Mouse (Mus musculus): ENCODE data around the gene Chrnb1.

Gene Chrnb1

DNA sequence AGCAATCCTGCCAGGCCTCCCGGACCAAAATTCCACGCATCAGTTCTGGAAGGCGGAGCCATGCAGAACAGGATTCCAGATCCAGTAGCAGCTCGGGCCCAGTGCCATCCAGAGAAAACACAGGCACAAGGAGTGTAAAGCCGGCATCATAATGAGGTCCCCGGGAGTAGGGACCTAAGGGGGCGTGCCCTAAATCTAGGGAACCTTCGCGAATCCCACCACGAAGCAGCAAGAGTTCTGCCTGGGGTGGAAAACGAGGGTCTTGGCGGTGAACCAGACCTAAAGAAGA, 8.9 kb upstream of the Chrnb1 start:
- in situ Hi-C loops (cut with MboI) = no loop called here

DNA sequence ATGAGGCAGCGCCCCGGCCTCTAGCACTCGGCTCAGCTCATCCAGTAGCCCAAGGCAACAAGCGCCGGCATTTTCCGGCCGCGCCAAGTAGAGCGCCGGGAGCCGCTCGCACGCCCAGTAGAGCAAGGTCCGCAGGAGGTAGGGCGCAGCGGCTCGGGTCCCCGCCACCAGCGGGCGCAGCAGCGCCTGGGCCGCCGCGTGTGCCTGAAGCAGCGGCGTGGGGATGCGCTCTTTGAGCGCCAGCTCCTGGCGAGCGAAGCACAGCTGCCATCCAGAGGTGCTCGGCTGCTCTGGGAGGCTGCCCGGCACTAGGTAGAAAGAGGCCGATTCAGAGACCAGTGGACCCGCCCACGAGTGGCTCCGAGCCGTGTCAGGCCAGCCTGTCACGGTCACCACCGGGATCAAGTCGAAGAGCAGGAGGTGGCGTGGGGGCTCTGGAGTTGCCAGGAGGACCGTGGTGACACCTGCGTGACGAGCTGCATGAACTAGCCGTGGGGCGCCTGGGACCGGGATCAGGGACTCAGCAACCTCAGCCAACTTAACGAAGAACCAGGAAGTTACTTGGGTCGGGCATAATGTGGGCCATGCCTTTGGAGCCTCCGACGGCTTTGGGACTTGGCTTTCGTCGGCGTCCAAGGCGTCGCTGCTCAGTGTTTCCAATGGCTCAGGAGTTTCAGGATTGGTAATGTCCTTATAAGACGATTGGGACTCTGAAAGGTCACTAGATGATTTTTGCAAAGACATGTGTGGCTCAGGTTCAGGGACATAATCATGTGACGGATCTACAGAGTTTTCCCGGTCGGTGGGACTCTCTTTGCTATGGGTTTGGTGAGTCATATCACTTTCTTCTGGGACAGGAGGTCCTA, 8.3 kb upstream of the Chrnb1 start:
- in situ Hi-C loops (cut with MboI) = no loop called here

DNA sequence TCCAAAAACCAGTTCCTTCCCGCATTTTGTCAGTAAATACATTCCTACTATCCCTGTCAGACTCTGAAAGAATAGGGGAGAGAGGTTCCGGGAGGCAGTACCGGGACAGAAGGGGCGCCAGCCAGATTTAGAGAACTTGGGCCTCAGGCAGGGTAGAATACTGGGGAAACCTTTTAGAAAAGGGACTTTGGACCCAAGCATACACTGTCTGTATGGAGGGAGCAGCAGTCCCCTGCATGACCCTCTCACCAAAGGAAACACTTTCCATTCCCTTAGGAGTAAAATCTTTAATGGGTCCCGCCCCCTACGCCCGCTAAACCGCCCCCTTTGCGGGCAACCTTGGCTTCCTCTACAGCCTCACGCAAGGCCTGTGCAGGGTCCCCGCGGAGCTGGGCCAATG, 7.6 kb upstream of the Chrnb1 start:
- in situ Hi-C loops (cut with MboI) = no loop called here

- in situ Hi-C loops (cut with MboI) = no loop called here
Measured at GRCm38 (mm10) chr11:69802648-69803105, 6.9 kb upstream of the Chrnb1 start.

DNA sequence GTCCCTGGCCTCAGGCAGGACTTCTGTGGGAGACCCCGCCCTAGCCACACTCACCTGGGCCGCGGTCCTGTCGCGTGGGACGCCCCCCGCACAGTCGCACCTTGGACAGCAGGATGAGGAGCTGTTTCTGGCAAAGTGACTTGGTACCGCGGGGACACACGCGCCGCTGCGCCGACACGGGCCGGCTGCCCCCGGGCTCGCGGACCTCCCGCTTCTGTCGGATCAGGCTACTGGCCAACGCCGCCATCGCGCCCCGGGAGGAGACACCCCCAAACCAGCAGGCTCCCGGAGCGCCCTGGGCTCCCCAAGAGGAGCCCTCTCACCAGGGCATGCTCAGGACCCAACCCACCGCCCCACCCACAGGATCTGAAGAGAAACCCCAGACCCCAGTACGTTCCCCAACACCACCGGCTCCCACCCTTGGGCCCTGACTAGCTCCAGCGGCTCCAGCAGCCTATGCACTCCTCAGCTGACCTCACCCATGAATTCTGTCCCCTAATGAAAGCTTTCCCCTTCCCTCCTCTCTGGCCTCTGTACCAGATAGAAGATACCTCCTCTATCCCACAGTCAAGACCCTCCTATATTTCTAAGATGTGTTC, 5.7 kb upstream of the Chrnb1 start, which contains the start of gene Fgf11:
Gene Fgf11 (minus strand): TSS at position 479 of the 599 bp plus-strand sequence.
- in situ Hi-C loops (cut with MboI) = no loop called here

DNA sequence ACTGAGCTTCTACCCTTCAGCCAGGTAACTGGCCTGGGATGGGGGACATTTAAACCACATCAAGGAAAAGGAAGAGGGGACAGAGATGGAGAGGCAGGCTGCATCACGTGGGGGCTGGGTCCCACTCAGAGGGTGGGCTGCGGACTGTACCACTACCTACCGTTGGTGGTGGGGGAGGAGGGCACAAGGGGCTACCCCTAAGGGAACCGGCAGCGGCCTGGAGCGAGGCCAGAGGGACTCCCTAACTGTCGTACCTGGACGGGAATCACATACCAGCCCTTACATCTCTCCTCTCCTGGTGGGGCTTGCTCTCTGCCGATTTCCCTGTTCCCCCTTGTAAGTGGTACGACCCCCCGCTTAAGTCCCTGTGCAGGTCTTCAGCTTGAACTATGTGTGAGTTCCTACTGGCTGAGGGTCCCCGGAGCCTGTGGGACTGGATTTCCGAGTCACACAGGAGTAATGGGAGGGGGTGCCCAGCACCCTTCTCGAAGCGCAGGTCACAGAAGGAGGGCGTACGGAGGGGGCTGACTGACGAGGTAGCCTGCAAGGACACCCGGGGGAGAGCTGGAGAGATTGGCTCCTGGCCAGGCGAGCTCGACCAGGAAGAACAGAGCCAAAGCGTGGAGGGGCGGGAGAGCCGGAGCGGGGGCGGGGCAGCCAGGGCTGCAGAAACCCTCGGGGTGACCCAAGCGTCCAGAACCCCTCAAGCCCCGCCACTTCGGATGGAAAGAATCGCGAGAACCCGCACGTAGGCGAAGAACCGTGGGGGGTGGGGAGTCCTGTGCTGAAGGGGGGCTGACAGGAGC, 4.9 kb upstream of the Chrnb1 start:
- in situ Hi-C loops (cut with MboI) = no loop called here

- in situ Hi-C loops (cut with MboI) = no loop called here
Measured at GRCm38 (mm10) chr11:69800138-69800391, 4.3 kb upstream of the Chrnb1 start.

- in situ Hi-C loops (cut with MboI) = loop anchor here (5.0 kb wide), 1 partner anchor 42 kb away; the partner anchor contains the start of gene Polr2a
Measured at GRCm38 (mm10) chr11:69799394-69800137, 3.8 kb upstream of the Chrnb1 start.

GRCm38 (mm10) chr11:69797924-69798323, 2.2 kb upstream of the Chrnb1 start:
- in situ Hi-C loops (cut with MboI) = loop anchor here (5.0 kb wide), 1 partner anchor 41 kb away; the partner anchor contains the start of gene Polr2a

DNA sequence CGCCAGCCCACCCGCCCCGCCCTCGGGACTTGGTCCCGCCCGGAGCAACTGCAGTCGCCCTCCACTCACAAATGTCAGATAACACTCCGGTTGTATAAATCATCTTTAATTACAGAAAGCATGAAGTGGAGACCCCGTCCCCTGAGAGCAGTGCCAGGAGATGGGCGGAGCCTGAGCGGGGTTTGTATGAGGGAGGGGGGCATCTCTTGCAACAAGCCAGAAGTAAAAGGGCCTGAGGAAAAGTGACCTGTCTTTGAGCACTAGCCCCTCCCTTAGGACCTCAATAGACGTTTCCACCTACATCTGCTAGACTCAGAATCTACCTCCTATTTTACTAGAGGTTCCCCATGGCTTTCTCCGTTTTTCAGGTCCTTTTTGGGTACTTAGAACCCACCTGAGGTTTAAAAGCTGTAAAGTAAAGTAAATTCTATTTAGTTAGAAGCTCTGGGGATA, 266 bp upstream of the Chrnb1 start:
- in situ Hi-C loops (cut with MboI) = loop anchor here (5.0 kb wide), 1 partner anchor 39 kb away; the partner anchor contains the start of gene Polr2a

GRCm38 (mm10) chr11:69793429-69793828, 2.3 kb downstream of the Chrnb1 start:
- in situ Hi-C loops (cut with MboI) = no loop called here

DNA sequence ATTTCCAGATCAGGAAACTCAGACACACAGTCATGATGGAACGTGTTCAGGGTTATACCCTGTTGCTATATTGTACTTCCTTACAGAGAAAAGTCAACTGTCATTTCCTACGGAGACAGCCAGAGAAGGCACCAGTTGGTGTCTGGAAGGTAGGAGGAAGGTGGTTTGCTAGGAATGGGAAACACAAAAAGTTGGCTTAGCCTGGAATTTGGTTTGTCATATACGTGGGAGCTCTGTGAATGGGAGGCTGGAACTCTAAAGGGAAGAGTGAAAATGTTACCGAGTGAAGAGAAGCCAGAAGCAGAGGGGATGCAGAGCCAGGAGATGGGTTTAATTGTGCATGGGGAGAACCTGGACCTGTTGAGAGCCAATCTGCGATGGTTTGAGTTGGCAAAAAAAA, 4.3 kb downstream of the Chrnb1 start:
- in situ Hi-C loops (cut with MboI) = no loop called here

DNA sequence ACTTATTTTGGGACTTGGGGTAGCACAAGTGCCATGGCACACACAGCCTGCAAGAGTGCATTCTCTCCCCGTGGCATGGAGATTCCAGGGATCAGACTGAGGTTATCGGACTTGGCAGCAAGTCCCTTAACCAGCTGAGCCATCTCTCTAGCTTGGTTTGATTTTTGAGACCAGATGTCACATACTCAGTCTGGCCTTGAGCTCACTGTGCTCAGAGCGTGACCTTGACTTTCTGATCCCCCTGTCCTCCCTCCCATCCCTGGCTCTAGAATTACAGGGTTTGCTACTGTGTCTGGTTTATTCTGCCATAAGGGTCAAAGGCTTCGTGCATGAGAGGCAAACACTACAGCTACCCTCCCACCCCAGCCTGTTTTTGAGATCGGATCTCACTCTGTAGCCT, 6.3 kb downstream of the Chrnb1 start:
- in situ Hi-C loops (cut with MboI) = no loop called here

- in situ Hi-C loops (cut with MboI) = no loop called here
Measured at GRCm38 (mm10) chr11:69787306-69787705, 8.4 kb downstream of the Chrnb1 start.

- in situ Hi-C loops (cut with MboI) = no loop called here
Measured at GRCm38 (mm10) chr11:69784793-69785272, 10.9 kb downstream of the Chrnb1 start.

GRCm38 (mm10) chr11:69781828-69782227, 13.9 kb downstream of the Chrnb1 start:
- in situ Hi-C loops (cut with MboI) = no loop called here

DNA sequence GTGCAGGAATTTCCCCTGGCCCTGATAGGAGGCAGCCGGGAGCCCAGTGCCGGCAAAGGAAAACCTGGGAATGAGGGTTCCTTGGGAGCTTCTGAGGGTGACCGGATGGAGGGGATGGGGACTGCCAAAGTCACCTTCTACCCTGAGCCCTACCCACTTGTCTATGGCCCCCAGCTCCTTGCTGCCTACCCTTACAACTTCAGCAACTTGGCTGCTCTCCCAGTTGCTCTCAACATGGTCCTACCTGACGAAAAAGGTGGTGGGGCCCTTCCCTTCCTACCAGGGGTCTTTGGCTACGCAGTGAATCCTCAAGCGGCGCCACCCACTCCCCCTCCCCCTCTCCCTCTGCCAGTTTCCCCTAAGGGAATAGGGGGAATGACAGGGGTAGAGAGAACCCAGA, 16.8 kb downstream of the Chrnb1 start:
- in situ Hi-C loops (cut with MboI) = no loop called here

- in situ Hi-C loops (cut with MboI) = no loop called here
Measured at GRCm38 (mm10) chr11:69778258-69778982, 17.3 kb downstream of the Chrnb1 start.

- in situ Hi-C loops (cut with MboI) = no loop called here
Measured at GRCm38 (mm10) chr11:69777504-69778257, 18.1 kb downstream of the Chrnb1 start.

DNA sequence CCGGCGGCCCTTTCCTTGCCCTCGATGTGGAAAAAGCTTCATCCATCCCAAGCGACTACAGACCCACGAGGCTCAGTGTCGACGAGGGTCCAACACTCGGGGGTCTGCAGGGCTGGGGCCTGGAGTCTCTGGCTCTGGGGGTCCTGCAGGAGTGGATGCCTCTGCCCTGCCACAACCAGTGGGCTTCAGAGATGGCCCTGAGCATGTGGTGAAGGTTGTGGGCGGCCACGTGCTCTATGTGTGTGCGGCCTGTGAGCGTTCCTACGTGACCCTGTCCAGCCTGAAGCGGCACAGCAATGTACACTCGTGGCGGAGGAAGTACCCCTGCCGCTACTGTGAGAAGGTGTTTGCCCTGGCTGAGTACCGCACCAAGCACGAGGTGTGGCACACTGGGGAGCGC, 19.3 kb downstream of the Chrnb1 start:
- in situ Hi-C loops (cut with MboI) = no loop called here
